Mouse (Mus musculus) layer of hippocampus, adult 9-11 months (tissue): ENCODE measurements at regions not wholly inside any gene's neighbourhood (a gene's known extent, or its start where the extent isn't known, plus 50 kb on each side); places are given as distances from the start of the nearest gene placed in this dataset.
"Not testable (repeated sequence)": the region's sequence is repeated elsewhere in the genome, so short reads cannot be mapped to it uniquely, and the experiment has no call there.

ENCODE experiments used
- DNase-seq: peaks from one replicate; pipeline ENCODE4 v3.0.0; 2022

DNA sequence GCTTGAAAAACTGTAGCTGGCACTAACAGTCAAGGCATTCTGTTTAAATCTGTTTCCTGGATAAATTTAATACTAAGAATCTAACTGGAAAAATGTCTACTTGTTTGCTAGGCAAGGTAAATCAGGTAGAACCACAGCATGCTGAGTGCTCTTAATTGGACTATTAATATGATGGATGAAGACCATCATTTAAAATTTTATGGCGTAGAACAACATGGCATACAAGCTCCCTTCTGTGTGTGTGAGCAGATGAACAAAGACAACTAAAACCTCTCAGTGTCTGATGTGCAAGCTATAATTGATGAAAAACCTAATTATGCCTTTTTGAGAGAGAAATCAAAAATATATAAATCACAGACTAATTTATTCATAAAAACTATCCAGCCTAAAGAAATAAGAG lies 705.7 kb upstream of the Cobl start:
- DNase-seq, result no peak

DNA sequence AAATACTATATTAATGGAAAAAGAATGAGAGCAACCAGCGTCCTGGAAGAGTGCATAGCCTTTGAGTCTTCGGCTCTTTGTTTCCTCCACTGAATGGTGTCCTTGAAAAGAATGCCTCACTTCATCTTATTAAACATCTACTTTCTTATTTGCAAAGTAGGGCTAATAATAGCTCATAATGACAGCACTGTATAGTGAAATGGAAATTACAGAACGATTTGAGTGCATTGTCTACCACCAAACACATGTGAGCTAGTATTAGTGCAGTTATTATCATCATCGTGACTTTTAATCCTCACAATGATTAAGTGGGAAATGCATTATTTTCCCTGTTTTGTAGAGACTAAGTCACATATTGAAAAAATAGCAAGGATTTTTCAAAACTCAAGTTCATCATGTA lies 687.1 kb upstream of the Cobl start:
- DNase-seq, result no peak

DNA sequence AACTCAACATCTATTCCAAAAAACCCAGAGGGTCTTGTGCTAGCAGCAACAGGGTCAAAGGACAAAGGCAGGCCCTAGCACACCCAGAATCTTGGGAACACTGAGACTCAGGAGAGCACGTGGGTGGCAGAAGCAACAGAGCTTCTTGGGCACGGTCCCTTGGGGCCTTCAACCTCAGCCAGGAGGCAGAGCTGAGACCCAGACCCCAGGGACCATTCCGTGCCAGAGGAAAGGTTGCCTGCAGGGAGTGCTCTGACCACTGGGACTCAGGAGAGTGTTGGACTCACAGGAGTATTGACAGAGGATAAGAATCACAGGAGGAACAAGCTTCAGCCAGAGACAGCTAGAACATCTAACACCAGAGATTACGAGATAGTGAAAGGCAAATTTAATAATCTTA lies 678.0 kb upstream of the Cobl start:
- DNase-seq, result not testable (repeated sequence)

DNA sequence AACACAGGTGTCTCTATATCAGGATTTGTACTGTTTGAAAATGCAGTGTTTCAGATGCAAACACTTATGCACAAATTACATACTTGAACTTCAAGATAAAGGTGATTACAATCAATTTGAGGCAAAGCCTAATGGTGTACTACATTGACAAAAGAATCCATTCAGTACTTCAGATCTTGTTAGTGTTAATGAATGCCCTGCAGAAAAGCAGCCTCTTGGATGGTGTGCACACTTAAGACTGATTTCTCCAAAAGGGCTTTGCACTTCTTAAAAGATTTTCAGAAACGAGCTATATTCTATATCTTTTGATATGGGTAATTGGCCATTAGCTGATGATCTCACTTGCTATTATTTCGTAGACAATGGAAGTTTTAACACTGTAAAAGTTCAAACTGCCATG lies 662.0 kb upstream of the Cobl start:
- DNase-seq, result no peak

DNA sequence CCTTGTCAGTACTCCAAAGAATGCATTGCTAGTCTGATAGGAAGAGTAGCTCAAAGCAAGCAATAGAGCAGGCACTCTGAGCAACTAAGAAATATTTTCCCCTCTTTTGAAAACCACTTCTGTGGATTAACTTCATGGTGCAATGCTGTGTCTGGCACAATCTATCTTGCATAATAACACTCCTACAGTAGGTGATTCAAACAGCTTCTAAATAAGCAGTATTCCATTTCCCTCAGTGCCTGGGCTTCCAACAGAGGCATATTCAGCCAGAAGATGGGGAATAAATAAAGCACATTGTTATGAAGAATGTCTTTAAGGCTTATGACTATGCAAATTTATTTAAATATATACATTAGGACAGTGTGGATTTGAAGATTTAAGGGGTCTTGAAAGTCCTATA lies 647.7 kb upstream of the Cobl start:
- DNase-seq, result peak; percentile 1
